Mouse (Mus musculus): ENCODE results near the gene Atrnl1. TPM values are rescaled to one million over a fixed set of nuclear protein-coding genes. Genes with fewer than 3 reads are reported as not detected.

The Atrnl1 gene
- polyA plus RNA-seq, 1 experiment from 2014 or later, result 9.8 TPM

- Histone ChIP-seq H3K27me3 (replicated peaks) (no peaks in the 10 kb centered on the region), H3K27ac (no peak overlapping the region), H3K9ac (no peak overlapping the region), H3K4me1 (peaks cover 44% of the 10 kb centered on the region), H3K4me3 (no peak overlapping the region), H3K9me3 (no peaks in the 10 kb centered on the region), H3K4me2 (no peak overlapping the region), H3K36me3 (replicated peaks) (no peaks in the 10 kb centered on the region)
- no peak for ATAC-seq (replicated peaks)
- WGBS, result 40% methylated on average over 16 of the region's 16 CpGs
Measured at GRCm38 (mm10) chr19:58064116-58065000, 453.5 kb downstream of the Atrnl1 start.

- Histone ChIP-seq H3K9me3 (no peaks in the 10 kb centered on the region), H3K36me3 (replicated peaks) (no peaks in the 10 kb centered on the region), H3K9ac (no peak overlapping the region), H3K27ac (no peak overlapping the region), H3K4me2 (no peak overlapping the region), H3K27me3 (replicated peaks) (no peaks in the 10 kb centered on the region), H3K4me1 (peaks cover 39% of the 10 kb centered on the region), H3K4me3 (no peak overlapping the region)
- 80% methylated on average over 5 of the region's 5 CpGs for WGBS
- ATAC-seq (replicated peaks), result no peak
Measured at GRCm38 (mm10) chr19:58065001-58065314, 454.1 kb downstream of the Atrnl1 start.

DNA sequence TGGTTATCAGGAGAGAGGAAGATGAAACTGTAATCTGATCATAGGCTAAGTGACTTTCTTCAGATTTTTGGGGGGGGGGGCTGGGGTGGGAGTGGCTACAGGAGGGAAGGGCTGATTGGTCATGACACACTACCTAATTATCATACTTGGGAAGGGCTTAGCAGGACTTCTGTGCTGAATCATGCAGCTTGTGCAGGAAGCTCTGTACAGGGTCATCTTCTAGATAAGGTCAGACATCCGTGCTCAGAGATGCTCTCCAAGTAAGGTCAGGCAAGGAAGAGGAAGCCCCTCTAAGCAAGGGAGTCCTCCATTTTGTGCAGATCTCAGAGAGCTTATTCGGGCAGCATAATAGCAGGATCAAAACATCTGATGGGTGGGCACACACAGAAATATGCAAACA is 454.7 kb downstream of the Atrnl1 start:
- no peak overlapping the region for H3K4me3 ChIP-seq
- no peak for ATAC-seq (replicated peaks)
- no peaks in the 10 kb centered on the region for H3K27me3 ChIP-seq (replicated peaks)
- H3K4me1 ChIP-seq, result peaks cover 35% of the 10 kb centered on the region
- H3K4me2 ChIP-seq, result no peak overlapping the region
- no peak overlapping the region for H3K27ac ChIP-seq
- 94% methylated on average over 2 of the region's 2 CpGs for WGBS
- no peaks in the 10 kb centered on the region for H3K36me3 ChIP-seq (replicated peaks)
- H3K9ac ChIP-seq, result no peak overlapping the region
- H3K9me3 ChIP-seq, result no peaks in the 10 kb centered on the region

GRCm38 (mm10) chr19:58068114-58068513 is 457.3 kb downstream of the Atrnl1 start:
- ATAC-seq (replicated peaks), result no peak
- H3K4me3 ChIP-seq, result no peak overlapping the region
- no peak overlapping the region for H3K4me2 ChIP-seq
- no peak overlapping the region for H3K9ac ChIP-seq
- peaks cover 17% of the 10 kb centered on the region for H3K4me1 ChIP-seq
- whole genome bisulfite sequencing, result 88% methylated on average over 2 of the region's 2 CpGs
- H3K27ac ChIP-seq, result no peak overlapping the region
- H3K9me3 ChIP-seq, result no peaks in the 10 kb centered on the region
- no peaks in the 10 kb centered on the region for H3K27me3 ChIP-seq (replicated peaks)
- no peaks in the 10 kb centered on the region for H3K36me3 ChIP-seq (replicated peaks)

- no peaks in the 10 kb centered on the region for H3K9me3 ChIP-seq
- H3K4me2 ChIP-seq, result no peak overlapping the region
- H3K36me3 ChIP-seq (replicated peaks), result no peaks in the 10 kb centered on the region
- H3K9ac ChIP-seq, result no peak overlapping the region
- H3K27ac ChIP-seq, result no peak overlapping the region
- ATAC-seq (replicated peaks), result no peak
- H3K4me1 ChIP-seq, result peaks cover 8% of the 10 kb centered on the region
- H3K4me3 ChIP-seq, result no peak overlapping the region
- H3K27me3 ChIP-seq (replicated peaks), result no peaks in the 10 kb centered on the region
- 86% methylated on average over 2 of the region's 2 CpGs for WGBS
Measured at GRCm38 (mm10) chr19:58068958-58069357, 458.1 kb downstream of the Atrnl1 start.

- WGBS, result 78% methylated on average over 5 of the region's 5 CpGs
- Histone ChIP-seq H3K4me2 (no peak overlapping the region), H3K36me3 (replicated peaks) (no peaks in the 10 kb centered on the region), H3K4me3 (no peak overlapping the region), H3K9me3 (no peaks in the 10 kb centered on the region), H3K27ac (no peak overlapping the region), H3K4me1 (peaks cover 11% of the 10 kb centered on the region), H3K27me3 (replicated peaks) (no peaks in the 10 kb centered on the region), H3K9ac (no peak overlapping the region)
- no peak for ATAC-seq (replicated peaks)
Measured at GRCm38 (mm10) chr19:58072404-58072803, 461.6 kb downstream of the Atrnl1 start.

GRCm38 (mm10) chr19:58072846-58073245 is 462.0 kb downstream of the Atrnl1 start:
- H3K9ac ChIP-seq, result no peak overlapping the region
- no peaks in the 10 kb centered on the region for H3K27me3 ChIP-seq (replicated peaks)
- H3K4me1 ChIP-seq, result peaks cover 16% of the 10 kb centered on the region
- no peak overlapping the region for H3K4me2 ChIP-seq
- no peak for ATAC-seq (replicated peaks)
- 93% methylated on average over 9 of the region's 9 CpGs for WGBS
- H3K36me3 ChIP-seq (replicated peaks), result no peaks in the 10 kb centered on the region
- no peak overlapping the region for H3K4me3 ChIP-seq
- no peak overlapping the region for H3K27ac ChIP-seq
- no peaks in the 10 kb centered on the region for H3K9me3 ChIP-seq

DNA sequence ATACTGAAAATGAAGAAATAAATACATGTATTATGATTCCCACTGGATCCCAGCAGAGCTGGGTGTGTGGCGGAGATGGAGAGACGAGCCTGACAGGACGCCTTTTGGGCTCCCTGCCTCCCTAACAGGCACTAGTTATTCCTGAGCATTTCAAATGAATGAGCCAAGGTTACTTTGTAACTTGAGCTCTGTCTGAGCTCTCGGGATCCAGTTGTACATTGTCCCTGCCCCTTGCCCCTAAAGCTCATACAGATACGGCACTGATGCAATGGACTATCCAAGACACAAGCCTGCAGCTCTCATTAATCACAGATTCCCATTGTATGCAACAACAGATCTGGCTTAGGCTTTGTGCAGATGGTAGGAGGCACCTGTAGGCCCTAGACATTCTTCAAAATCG is 464.4 kb downstream of the Atrnl1 start:
- WGBS, result 64% methylated on average over 6 of the region's 6 CpGs
- Histone ChIP-seq H3K9me3 (no peaks in the 10 kb centered on the region), H3K36me3 (replicated peaks) (no peaks in the 10 kb centered on the region), H3K9ac (no peak overlapping the region), H3K4me2 (no peak overlapping the region), H3K27me3 (replicated peaks) (no peaks in the 10 kb centered on the region), H3K4me1 (peaks cover 16% of the 10 kb centered on the region), H3K4me3 (no peak overlapping the region), H3K27ac (no peak overlapping the region)
- no peak for ATAC-seq (replicated peaks)

DNA sequence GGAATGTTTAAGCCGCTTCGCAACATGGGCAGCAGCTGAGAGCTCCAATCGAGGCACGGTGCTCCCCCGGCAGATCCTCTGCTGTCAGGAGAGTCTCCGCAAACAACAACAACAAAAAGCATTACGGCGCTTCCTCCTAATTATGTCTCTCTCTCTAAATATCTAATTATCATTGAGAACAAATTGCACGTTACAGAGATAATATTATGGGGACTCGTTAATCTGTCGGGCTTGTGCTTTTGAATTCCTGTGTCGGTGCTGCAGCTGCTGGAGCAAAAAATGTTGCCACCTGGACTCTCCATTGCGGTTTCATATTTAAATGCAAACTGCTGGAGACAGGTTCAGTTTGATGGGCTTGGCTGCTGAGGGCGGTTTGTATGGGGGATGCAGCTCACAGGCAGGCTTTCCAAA is 466.1 kb downstream of the Atrnl1 start:
- Histone ChIP-seq H3K36me3 (replicated peaks) (no peaks in the 10 kb centered on the region), H3K4me2 (peak overlapping the region; percentile 36), H3K4me1 (peaks cover 16% of the 10 kb centered on the region), H3K4me3 (no peak overlapping the region), H3K27me3 (replicated peaks) (no peaks in the 10 kb centered on the region), H3K27ac (peak overlapping the region; percentile 69), H3K9ac (peak overlapping the region; percentile 11; the same call in 1 of the 2 replicates), H3K9me3 (no peaks in the 10 kb centered on the region)
- WGBS, result 28% methylated on average over 14 of the region's 14 CpGs
- peak; percentile 69; the same call in 1 of the 2 replicates for ATAC-seq (replicated peaks)

DNA sequence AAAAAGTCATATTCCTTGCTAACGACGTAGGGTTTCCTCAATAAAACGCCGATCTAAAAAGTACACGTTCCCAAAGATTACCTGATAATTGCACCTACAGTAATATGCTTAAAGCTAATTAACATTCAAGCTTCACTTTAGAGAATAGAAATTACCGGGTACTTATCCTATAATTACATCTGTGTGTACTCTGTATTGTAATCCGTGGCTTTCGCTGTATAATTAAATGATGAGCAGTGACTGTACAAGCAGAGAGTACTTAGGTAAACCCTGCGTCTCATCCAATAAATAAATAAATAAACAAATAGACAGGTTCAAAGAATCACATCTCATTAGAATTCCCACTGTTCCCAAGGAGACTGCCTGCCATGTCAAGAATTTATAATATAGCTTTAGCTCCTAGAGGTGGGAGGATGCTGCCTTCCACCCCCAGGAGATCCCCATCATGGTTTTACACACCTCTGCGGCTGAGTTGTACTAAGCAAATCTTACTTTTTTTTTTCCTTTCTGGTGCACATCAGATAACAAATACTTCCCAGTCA is 466.8 kb downstream of the Atrnl1 start:
- Histone ChIP-seq H3K4me2 (peak overlapping the region; percentile 36), H3K27ac (peak overlapping the region; percentile 69), H3K27me3 (replicated peaks) (no peaks in the 10 kb centered on the region), H3K9ac (no peak overlapping the region), H3K36me3 (replicated peaks) (no peaks in the 10 kb centered on the region), H3K4me3 (no peak overlapping the region), H3K9me3 (no peaks in the 10 kb centered on the region), H3K4me1 (peaks cover 16% of the 10 kb centered on the region)
- 48% methylated on average over 10 of the region's 10 CpGs for WGBS
- no peak for ATAC-seq (replicated peaks)

- no peaks in the 10 kb centered on the region for H3K36me3 ChIP-seq (replicated peaks)
- no peak overlapping the region for H3K4me3 ChIP-seq
- no peak for ATAC-seq (replicated peaks)
- no peak overlapping the region for H3K9ac ChIP-seq
- no peak overlapping the region for H3K4me2 ChIP-seq
- peaks cover 16% of the 10 kb centered on the region for H3K4me1 ChIP-seq
- WGBS, result 98% methylated on average over 6 of the region's 6 CpGs
- H3K27ac ChIP-seq, result no peak overlapping the region
- H3K9me3 ChIP-seq, result no peaks in the 10 kb centered on the region
- no peaks in the 10 kb centered on the region for H3K27me3 ChIP-seq (replicated peaks)
Measured at GRCm38 (mm10) chr19:58080168-58080567, 469.3 kb downstream of the Atrnl1 start.

DNA sequence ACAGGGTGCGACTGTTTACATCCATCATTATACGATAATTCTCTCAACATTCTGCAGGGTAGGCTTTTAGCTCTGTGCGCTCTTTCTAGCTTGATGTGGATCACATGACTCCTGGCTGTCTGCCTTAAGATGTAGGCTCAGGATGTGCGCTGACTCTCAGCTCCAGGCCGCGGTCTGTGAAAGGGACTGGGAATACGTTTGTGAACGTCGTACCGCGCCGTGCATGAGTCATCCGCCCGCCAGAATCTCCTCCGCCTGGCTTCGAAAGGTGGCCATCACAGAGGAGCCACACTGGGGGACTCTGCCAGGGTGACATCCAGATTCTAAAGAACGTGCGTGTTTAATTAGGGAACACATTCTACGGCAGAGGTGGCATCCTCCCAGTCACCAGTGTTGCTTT is 471.9 kb downstream of the Atrnl1 start:
- Histone ChIP-seq H3K4me1 (peaks cover 1% of the 10 kb centered on the region), H3K27ac (no peak overlapping the region), H3K4me3 (no peak overlapping the region), H3K9ac (no peak overlapping the region), H3K36me3 (replicated peaks) (no peaks in the 10 kb centered on the region), H3K9me3 (no peaks in the 10 kb centered on the region), H3K27me3 (replicated peaks) (no peaks in the 10 kb centered on the region), H3K4me2 (no peak overlapping the region)
- 95% methylated on average over 19 of the region's 19 CpGs for WGBS
- ATAC-seq (replicated peaks), result no peak

- H3K9ac ChIP-seq, result no peak overlapping the region
- WGBS, result 83% methylated on average over 14 of the region's 14 CpGs
- H3K9me3 ChIP-seq, result no peaks in the 10 kb centered on the region
- H3K27me3 ChIP-seq (replicated peaks), result no peaks in the 10 kb centered on the region
- no peak overlapping the region for H3K27ac ChIP-seq
- H3K4me1 ChIP-seq, result no peaks in the 10 kb centered on the region
- no peak for ATAC-seq (replicated peaks)
- H3K4me2 ChIP-seq, result no peak overlapping the region
- H3K4me3 ChIP-seq, result no peak overlapping the region
- no peaks in the 10 kb centered on the region for H3K36me3 ChIP-seq (replicated peaks)
Measured at GRCm38 (mm10) chr19:58084826-58085225, 474.0 kb downstream of the Atrnl1 start.

All from midbrain, embryonic 15.5 days (tissue).